Mouse (Mus musculus): ENCODE results near the gene Tbc1d32. TPM values are rescaled to one million over a fixed set of nuclear protein-coding genes. Genes with fewer than 3 reads are reported as not detected.
"Not testable (repeated sequence)": the region's sequence is repeated elsewhere in the genome, so short reads cannot be mapped to it uniquely, and the experiment has no call there.

Gene Tbc1d32
- total RNA-seq (2021) = 1 to 10 TPM; 8.5 to 10.0 TPM
- long read RNA-seq, full-length matches to known transcripts = 1 of 2 reads
- long read RNA-seq, partial matches to known transcripts = 0 of 2 reads
- long read RNA-seq, other reads (novel, unspliced or antisense) = 1 of 2 reads

DNA sequence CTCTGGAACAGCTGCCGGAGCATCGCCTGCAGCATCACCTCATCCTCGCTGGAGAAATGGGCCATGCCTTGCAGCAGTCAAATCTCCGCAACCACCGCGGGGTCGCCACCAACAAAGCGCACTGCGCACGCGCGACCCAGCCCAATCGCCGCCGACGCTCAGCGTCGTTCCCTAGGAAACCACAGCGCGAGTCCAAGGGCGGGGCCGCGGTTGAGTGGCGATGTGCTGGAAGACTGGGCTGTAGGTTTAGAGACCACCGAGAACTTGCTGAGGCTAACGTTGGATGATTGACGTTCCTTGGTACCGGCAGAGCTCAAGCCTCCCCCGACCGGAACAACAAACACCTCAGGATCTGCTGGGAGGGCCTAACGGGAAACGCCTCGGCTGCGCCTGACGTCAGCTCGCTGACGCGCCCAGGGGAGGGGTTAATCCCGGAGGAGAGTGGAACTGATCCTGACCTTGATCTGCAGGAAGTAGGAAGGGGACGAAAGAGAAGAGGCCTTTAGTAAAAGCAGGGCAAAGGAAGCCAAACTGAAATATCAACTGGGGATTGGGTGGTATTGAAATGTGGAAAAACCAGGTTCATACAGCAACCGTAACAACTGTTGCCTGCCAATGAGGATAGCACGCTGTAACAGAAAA, at the start of gene Tbc1d32:
Tbc1d32 (minus strand) TSS at position 122 of the 642 bp plus-strand sequence.
- peak; percentile 92 to 95 for DNase-seq (ENCODE audit: low spot score in 2 of 2)

DNA sequence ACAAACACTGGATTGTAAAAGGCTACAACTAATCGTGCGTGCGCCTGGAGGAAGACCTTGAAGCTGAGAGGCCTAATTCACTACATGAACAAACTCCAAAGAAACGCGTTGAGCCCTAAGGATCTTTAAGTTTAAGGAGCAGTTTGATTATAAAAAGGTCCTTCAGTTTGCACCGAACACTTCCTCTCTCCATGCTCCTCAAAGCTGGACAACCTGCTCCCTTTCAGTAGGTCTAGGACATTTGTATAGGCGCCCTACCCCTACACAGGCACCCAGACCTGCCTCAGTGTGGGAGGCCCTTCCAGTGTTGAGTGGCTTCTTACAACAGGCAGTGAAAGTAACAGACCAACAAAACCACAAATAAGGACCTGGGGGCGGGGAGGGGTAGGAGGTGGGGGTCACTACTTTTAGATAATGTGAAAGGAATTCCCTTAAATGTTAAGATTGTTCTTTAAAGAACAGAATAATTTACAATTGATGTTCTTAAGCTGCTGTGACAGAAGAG, 666 bp downstream of the Tbc1d32 start:
- DNase-seq (ENCODE audit: low spot score in 2 of 2) = no peak

DNA sequence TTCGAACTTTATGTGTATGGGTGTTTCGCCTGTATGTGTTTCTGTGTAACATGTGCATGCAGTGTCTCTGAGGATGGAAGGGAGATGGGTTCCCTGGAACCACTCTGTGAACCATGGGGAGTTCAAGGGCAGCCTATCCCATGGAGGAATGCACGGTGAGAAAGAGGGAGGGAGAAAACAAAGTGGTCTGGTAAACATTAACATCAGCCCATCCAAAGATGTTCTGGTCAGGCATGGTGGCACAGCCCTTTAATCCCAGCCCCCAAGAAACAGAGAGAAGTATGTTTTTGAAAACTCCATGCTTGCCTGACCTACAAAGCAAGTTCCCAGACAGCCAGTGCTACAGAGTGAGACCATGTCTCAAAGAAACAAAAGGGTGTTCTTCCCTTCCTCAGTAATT, 12.7 kb downstream of the Tbc1d32 start:
- DNase-seq (ENCODE audit: low spot score in 2 of 2) = no peak

DNA sequence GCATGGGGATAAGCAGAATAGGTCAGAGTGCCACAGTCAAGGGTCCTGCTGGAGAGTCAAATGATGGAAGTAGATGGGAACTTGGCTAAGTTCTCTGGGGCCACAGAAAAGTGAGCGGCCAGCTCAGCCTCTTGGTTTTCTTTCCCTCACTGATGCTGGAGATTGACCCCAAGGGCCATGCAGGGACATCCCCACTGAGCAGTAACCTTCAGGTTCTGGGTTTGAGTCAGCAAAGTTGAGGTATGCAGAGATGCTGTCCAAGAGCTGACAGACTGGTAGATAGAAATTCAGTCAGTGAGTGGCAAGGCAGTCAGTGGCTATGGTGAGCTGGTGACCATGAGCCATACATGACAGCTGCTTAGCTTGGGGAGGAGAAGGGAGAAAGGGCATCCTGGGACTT, 18.1 kb downstream of the Tbc1d32 start:
- no peak for DNase-seq (ENCODE audit: low spot score in 2 of 2)

DNA sequence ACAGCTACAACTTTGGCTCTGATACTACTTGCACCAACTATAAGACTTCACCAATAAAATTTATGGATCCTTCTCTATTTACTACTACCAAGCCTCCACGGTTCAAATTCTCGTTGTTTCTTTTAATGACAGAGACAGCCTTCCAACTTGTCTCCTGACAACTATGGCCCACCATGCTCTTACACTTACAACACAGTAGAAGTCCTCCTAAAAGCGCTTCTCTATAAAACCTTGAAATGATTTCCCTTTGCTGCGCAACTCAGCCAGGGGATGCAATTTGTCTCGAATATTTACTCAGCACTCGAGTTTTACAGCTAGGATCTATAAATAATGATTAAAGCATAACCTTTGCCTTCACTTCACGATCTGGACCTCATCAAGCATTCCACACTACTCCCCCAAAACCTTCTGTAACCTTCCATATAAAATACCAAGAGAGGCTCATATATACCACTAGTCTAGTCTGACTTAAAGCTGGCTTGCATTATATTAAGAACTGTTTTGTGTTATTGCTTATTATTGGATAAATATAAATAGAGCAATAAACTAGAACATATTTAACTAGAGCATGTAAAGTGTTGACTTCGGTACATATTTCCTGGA, 21.6 kb downstream of the Tbc1d32 start:
- DNase-seq (ENCODE audit: low spot score in 2 of 2) = no peak

DNA sequence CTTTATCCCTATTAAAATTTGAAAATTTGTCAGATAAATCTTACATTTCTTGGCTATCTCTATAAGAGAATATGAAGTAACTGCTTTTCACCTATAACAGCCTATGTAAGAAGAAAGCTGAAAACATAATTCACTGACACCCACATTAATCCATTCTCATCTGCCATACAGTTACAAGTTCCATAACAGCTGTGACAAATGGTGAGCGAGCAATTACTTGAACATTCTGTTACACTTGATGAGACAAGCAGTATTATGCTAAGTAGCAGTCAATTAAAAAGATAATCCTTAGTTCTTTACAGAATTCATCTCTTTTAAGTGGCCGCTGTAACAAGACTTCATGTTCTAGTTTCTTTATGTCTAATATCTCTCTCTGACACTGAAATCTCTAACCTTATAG, 24.1 kb downstream of the Tbc1d32 start:
- DNase-seq (ENCODE audit: low spot score in 2 of 2) = no peak

DNA sequence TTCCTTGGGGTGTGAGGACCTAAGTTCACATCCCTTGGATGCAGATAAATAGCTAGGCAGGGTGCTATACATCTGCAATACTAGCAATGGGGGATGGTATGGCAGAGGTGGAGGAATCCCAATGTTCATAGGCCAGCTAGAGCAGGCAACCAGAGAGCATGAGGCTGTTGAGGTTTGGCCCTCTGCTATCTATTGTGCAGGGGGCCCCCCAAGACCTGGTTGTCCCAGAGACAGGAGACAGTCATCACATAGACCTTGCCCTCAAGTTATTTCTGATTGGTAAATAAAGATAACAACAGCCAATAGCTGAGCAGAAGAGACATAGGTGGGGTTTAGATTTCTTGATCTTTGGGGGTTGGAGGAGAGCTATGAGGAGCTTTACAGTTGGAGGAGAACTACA, 28.6 kb downstream of the Tbc1d32 start:
- no peak for DNase-seq (ENCODE audit: low spot score in 2 of 2)

DNA sequence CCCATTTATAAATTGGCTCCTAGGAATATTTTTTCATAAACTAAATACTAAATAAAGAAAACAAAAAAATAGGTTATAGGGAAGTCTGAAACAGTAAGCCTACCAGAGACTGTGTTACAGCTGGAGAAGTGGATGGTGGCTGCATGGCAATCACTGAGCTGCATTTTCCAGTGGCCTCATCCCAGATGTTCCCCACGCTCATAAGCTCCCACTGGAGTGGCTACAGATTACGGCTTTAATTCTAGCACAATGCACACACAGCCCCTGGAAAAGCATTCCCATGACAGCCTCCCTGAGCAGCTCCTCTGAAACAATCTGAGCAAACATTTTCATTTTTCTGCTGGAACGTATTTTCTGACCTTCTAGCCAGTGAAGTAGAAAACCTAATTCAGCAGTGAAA, 29.8 kb downstream of the Tbc1d32 start:
- DNase-seq (ENCODE audit: low spot score in 2 of 2) = no peak

DNA sequence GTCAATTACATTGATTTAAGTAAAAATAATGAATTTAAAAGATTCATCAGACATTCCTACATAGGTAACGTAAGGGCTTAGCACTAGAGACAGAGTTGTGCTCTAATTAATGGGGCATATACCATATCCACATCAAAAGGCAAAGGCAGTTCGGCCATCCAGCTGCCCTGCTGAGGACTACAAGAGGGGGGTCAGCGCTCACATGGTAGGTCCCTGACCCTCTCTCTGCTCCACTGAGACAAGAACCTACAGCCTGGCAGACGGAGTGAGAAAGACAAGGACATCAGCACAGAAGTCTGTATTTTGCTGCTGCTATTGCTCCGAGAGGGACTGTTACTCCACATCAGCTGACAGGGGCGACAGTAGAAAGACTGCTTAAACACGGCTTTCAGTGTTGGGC, 34.2 kb downstream of the Tbc1d32 start:
- DNase-seq (ENCODE audit: low spot score in 2 of 2) = no peak

DNA sequence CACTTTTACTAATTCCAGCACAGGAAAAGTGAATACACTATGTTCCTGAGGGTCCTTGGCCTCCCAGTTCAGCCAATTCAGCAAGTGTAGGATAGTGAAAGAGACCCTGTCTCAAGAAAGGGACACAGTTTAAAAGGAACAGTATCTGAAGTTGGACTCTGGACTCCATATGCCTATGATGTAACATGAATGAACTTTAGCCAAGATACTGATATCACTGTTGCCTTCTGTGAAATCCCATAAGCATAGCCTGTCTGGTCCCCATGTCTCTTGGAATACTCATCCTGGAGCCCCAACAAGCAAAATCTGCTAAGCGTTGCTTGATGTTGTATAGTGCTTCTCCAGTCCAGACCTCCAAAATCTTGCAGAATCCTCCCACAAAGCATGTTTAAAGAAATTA, 46.8 kb downstream of the Tbc1d32 start:
- no peak for DNase-seq (ENCODE audit: low spot score in 2 of 2)

DNA sequence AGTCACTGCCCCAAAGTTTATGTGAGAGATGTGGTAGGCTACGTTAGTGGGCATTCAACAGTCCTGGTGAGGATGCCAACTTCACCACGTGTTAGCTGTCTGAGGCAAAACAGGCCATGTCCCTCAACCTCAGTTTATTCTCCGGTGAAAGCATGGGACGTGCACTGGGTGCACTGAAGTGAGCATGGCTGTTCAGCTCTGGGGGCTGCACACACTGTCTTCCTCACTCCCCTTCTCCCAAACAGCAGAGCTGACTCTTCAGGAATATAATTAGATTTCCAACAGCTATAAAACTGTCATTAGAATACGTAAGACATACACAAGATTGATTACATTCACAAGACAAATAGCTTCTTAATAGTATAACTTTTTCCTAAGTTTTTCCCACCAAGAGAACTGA, 55.3 kb downstream of the Tbc1d32 start:
- DNase-seq (ENCODE audit: low spot score in 2 of 2) = no peak

DNA sequence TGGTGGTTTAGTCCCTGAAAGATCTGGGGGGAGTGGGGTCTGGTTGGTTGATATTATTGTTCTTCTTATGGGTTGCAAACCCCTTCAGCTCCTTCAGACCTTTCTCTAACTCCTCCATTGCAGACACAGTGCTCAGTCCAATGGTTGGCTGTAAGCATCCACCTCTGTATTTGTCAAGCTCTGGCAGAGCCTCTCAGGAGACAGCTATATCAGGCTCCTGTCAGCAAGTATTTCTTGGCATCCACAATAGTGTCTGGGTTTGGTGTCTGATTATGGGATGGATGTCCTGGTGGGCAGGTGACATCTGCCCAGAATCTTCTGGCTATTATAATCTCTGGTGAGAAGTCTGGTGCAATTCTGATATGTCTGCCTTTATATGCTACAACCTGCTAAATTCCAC, 60.8 kb downstream of the Tbc1d32 start:
- not testable (repeated sequence) for DNase-seq (ENCODE audit: low spot score in 2 of 2)

DNA sequence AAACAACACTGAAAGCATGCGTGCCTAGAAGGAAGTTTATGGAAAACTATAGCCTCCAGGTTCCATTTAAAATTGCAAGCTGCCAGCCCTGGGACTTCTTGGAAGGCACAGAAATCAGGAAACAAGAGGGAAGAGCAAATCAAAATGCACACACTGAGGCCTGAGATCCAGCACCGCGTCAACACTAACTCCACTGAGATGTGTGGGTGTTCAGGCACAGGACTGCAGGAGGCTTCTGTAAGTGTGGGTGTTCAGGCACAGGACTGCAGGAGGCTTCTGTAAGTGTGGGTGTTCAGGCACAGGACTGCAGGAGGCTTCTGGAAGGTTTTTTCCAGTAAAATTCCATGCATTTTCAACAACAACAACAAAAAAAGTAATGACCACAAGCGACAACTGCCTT, 62.7 kb downstream of the Tbc1d32 start:
- DNase-seq (ENCODE audit: low spot score in 2 of 2) = no peak

DNA sequence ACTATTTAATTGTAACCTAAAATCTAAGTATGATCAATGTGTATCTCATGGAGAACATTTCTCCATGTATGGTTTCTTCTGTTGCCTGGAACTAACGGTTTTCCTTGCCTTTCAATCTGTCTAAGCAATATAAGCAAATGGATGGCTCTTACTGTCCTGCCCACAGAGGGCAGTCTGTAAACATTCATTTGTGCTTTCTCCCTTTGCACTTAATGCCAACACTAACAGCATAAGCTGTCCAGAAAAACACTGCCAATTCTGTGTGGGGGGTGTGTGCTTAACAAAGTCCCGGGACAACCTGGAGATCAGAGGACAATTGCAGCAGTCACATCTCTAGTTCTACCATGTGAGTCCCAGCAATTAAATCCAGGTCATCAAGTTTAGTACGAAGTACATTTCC, 64.1 kb downstream of the Tbc1d32 start:
- DNase-seq (ENCODE audit: low spot score in 2 of 2) = no peak

DNA sequence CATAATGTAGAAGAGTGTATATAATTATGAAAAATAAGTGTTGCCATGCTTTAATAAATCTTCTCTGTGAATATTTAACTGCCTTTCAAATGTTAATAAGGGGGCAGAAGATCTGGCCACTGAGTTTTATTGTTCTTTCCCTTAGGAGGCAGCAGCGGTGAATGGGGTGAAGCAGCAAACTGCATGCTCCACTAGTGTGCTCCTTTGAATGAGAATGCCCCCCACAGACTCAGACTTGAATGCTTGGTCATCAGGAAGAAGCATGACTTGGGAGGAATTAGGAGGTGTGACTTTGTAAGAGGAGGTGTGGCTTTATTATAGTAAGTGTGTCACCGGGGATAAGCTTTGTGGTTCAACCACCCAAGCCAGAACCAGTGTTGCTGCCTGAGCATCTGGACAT, 69.7 kb downstream of the Tbc1d32 start:
- DNase-seq (ENCODE audit: low spot score in 2 of 2) = no peak

DNA sequence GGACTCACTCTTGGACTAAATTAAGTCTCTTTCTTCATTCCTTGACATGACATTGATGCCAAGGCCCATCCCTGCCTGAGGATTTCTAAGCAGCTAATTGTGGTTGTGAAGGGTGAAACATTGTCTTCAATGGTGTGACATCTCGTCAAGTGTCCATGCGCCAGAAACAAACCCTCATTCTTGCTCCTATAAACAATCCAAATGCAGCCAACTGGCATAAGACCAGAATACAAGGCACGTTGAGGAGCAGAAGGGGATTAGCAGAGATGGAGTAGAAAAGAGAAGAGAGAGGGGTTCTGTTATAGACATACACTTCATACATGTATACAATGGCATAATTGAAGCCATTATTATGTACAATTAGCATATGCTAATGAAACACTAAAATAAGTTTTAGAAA, 70.3 kb downstream of the Tbc1d32 start:
- DNase-seq (ENCODE audit: low spot score in 2 of 2) = no peak

DNA sequence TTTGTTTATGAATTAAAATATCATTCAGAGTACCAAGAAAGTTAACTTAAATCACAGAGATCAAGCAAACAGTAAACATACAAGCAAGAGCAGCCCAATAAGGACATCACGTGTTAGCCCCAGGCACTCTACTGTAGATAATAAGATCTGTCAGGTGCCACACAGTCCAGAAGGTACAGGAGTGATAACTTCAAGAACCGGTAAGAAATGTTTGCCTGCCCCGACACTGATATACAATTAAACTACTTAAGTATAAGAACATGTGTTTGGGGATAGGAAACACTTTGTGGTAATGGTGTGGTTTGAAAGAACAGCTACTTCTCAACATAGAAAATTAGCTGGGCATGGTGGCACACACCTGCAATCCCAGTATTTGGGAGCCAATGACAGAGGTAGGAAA, 71.5 kb downstream of the Tbc1d32 start:
- DNase-seq (ENCODE audit: low spot score in 2 of 2) = no peak

DNA sequence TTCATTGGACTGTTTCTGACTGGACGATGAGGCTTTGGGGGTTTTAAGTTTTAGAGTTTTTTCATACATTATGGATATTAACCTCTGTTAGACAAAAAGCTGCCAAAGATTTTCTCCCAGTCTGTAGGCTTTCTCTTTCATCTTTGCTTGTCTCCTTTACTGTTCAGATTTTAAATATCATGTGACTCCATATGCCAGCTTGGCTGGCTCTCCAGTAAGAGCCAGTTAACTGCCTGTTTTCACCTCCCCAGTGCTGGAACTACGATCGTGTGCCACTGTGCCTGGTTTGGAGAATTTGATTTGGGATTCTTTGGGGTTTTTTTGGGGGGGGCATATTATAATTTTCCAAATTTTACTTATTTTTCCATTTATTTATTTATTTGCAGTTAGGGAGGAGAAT, 79.6 kb downstream of the Tbc1d32 start:
- no peak for DNase-seq (ENCODE audit: low spot score in 2 of 2)

DNA sequence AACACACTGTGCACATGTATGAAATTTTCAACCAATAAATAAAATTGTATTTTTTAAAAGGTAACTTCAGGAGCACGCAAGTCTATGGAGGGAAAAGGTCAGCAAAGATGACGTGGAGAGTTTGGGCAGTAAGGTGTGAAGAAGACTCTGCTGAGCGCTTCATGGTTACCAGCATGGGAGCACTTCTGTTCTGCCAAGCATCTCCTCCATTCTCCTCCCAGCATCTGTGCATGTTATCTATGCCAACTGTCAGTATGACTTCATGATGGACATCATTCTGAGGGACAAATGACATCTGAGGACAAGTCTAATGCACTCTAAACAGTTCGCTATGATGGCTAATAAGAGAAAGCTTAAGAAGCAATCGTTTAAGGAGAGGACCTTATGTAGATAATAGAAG, 91.3 kb downstream of the Tbc1d32 start:
- DNase-seq (ENCODE audit: low spot score in 2 of 2) = no peak

DNA sequence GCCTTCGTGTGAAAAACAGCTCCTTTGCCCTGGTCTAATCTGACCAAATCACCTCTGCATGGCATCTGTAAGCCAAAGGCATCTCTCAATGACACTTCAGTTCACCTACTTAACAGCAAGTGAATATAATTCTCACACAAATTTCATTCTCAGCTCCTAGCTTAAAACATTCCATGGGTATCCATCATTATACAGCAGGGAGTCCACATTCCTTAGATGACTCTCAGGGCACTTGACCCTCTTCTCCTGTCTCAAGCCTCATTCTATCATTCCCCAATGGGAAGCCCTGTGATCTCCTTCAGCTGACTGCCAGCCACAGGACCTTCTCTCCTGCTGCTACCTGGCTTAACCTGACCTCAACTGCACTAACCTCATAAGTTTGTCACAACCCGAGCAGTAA, 98.8 kb downstream of the Tbc1d32 start:
- DNase-seq (ENCODE audit: low spot score in 2 of 2) = no peak

DNA sequence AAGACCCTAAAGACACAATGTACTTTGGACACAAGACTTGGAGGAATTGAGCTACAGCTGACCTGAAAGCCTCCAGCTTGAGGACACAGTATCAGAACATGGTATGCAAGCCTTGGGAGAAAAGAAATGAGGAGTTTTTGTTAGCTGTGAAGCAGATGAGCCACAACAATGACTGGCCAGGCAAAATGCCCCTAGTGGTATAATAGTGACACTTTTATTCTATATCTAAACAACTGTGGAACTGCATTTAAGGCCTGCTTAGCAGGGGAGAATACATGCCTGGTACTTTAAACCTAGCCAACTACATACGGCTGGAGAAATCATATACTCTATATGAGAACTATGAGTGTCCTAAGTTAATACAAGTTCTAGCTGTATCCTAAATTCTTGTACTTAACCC, 101.5 kb downstream of the Tbc1d32 start:
- no peak for DNase-seq (ENCODE audit: low spot score in 2 of 2)

DNA sequence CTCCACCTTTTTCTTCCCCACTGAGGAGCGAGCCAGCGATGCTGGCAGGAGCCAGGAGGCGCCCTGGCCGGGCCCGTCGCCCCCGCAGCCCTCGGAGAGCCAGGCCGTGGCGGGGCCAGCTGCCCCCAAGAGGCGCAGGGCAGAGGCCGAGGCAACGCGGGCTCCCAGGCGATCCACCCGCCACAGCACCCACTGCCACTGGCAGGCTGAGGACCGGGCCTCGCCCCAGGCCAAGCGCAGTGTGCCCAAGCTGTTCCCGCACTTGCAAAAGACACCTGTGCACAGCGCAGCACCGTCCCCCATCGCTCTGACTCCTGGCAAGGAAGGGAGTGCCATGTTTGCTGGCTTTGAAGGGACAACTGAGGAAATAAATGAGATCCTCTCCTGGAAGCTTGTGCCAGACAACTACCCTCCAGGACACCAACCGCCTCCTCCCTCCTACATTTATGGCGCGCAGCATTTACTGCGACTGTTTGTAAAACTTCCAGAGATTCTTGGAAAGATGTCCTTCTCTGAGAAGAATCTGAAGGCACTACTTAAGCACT, 112.8 kb downstream of the Tbc1d32 start:
- peak; percentile 53 to 69 for DNase-seq (ENCODE audit: low spot score in 2 of 2)

All from layer of hippocampus, postnatal 10 days (tissue).